Mouse (Mus musculus) limb, embryonic 11.5 days (tissue): ENCODE results near the gene 1190005I06Rik. TPM values are rescaled to one million over a fixed set of nuclear protein-coding genes. Genes with fewer than 3 reads are reported as not detected.
"Not testable (repeated sequence)": the region's sequence is repeated elsewhere in the genome, so short reads cannot be mapped to it uniquely, and the experiment has no call there.

Experiments
- ATAC-seq: fragments of 200-750 bp; cut with Nextera tagmentation; 2 replicates; pipeline ENCODE4 v1.8.0; 2017; ENCODE audit warnings: low read depth; ENCODE audit not compliant: insufficient number of reproducible peaks, low FRiP score, low TSS enrichment
- DNase-seq: peaks from one replicate; pipeline ENCODE4 v3.0.0-alpha.2; 2015; ENCODE audit warnings: low spot score
- H3K27ac ChIP-seq: fragments of 300-500 bp; sonication (generic); replicated peaks from 2 replicates; pipeline ENCODE4 v1.5.1; 2014; ENCODE audit warnings: low read depth, mild to moderate bottlenecking, low read length
- H3K27me3 ChIP-seq: fragments of 300-500 bp; sonication (generic); 2 replicates; pipeline ENCODE4 v1.6.1; 2014; ENCODE audit warnings: mild to moderate bottlenecking, low read length, mixed read lengths; ENCODE audit not compliant: control insufficient read depth, insufficient read depth
- H3K36me3 ChIP-seq: fragments of 300-500 bp; sonication (generic); 2 replicates; pipeline ENCODE4 v1.6.1; 2014; ENCODE audit warnings: mild to moderate bottlenecking, low read length, moderate library complexity, mixed read lengths; ENCODE audit not compliant: control insufficient read depth, insufficient read depth
- H3K4me1 ChIP-seq: fragments of 300-500 bp; sonication (generic); 2 replicates; pipeline ENCODE4 v1.6.1; 2014; ENCODE audit warnings: low read length, mixed read lengths; ENCODE audit not compliant: control insufficient read depth, insufficient read depth
- H3K4me2 ChIP-seq: fragments of 300-500 bp; sonication (generic); 2 replicates; pipeline ENCODE4 v1.6.1; 2014; ENCODE audit warnings: low read depth, mild to moderate bottlenecking, moderate library complexity; ENCODE audit not compliant: severe bottlenecking
- H3K4me3 ChIP-seq: fragments of 300-500 bp; sonication (generic); 2 replicates; pipeline ENCODE4 v1.5.1; 2014; ENCODE audit warnings: low read depth, low read length
- H3K9ac ChIP-seq: fragments of 300-500 bp; sonication (generic); 2 replicates; pipeline ENCODE4 v1.6.1; 2014; ENCODE audit warnings: mild to moderate bottlenecking, low read length
- H3K9me3 ChIP-seq: fragments of 300-500 bp; sonication (generic); 2 replicates; pipeline ENCODE4 v1.6.1; 2016; ENCODE audit warnings: low read length; ENCODE audit not compliant: control insufficient read depth
- WGBS: fragments of 180-500 bp; shearing (Covaris S2); extraction: QIAGEN DNeasy Blood & Tissue Kit; methylation state at CpG from one replicate; pipeline ENCODE4 v1.1.7; 2014; 5-methylcytosine and 5-hydroxymethylcytosine counted together
- polyA plus RNA-seq: library from polyadenylated mRNA; unstranded; fragments of >200 nt; fragmentation: Nextera tagmentation; extraction: Ambion mirVana; gene quantifications from 2 replicates; pipeline ENCODE4 v1.2.1, GENCODE M21; 2014

1190005I06Rik gene
- polyA plus RNA-seq, 1 experiment from 2014 or later, result 6.2 TPM

GRCm38 (mm10) chr8:120685591-120685990, 38.2 kb upstream of the 1190005I06Rik start:
- H3K4me2 ChIP-seq, result no peak overlapping the region
- H3K9me3 ChIP-seq, result no peaks in the 10 kb centered on the region
- H3K4me3 ChIP-seq, result no peak overlapping the region
- H3K27ac ChIP-seq, result no peak overlapping the region
- H3K27me3 ChIP-seq, result no peaks in the 10 kb centered on the region
- ATAC-seq (no peak), DNase-seq (no peak)
- no peak overlapping the region for H3K9ac ChIP-seq
- H3K36me3 ChIP-seq, result no peaks in the 10 kb centered on the region
- WGBS, result 84% methylated on average over 8 of the region's 8 CpGs
- H3K4me1 ChIP-seq, result no peaks in the 10 kb centered on the region

DNA sequence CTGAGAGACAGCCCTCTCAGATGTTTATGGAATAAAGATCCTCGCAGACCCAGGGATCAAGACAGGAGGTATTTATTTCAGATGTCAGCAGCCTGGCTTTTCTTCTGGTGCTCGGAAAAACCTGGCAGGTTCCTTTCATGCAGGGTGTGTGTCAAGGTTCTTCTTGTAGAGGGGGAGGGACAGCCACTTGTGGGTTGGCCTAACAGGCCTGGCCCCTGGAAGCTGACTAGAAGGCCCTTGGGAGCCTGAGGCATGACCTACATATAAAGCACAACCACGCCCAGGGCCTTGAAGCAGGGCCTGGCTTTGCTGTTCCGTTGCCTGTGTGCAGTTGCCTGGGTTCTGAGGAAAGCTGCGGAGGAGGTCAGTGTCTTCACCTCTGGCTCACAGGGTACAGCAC, 37.7 kb upstream of the 1190005I06Rik start:
- H3K36me3 ChIP-seq, result no peaks in the 10 kb centered on the region
- no peak overlapping the region for H3K27ac ChIP-seq
- no peak overlapping the region for H3K4me3 ChIP-seq
- H3K27me3 ChIP-seq, result no peaks in the 10 kb centered on the region
- WGBS, result 65% methylated on average over 5 of the region's 5 CpGs
- DNase-seq, result no peak
- no peak for ATAC-seq
- H3K9me3 ChIP-seq, result no peaks in the 10 kb centered on the region
- H3K9ac ChIP-seq, result no peak overlapping the region
- no peak overlapping the region for H3K4me2 ChIP-seq
- H3K4me1 ChIP-seq, result no peaks in the 10 kb centered on the region

DNA sequence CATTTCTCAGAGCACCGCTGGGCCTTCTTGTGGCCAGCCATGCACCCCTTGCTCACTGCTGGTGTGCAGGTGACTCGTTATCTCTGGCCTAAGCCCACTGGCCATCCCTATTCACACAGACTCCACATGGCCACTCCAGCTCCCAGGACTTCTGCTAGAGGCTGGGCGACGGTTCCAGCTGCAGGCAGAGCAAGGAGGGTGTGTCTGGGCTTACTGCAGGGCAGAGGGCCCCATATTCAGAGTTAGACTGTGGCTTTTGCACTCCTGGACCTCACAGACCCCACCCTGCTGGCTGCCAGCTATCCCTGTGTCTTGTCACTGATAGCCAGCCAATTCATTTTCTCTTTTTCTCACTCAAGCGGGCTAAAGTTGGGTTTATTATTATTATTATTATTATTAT, 36.6 kb upstream of the 1190005I06Rik start:
- H3K36me3 ChIP-seq, result no peaks in the 10 kb centered on the region
- H3K27ac ChIP-seq, result no peak overlapping the region
- DNase-seq (no peak), ATAC-seq (no peak)
- no peak overlapping the region for H3K4me2 ChIP-seq
- H3K9me3 ChIP-seq, result no peaks in the 10 kb centered on the region
- H3K4me1 ChIP-seq, result no peaks in the 10 kb centered on the region
- no peaks in the 10 kb centered on the region for H3K27me3 ChIP-seq
- WGBS, result 57% methylated on average over 5 of the region's 5 CpGs
- H3K4me3 ChIP-seq, result no peak overlapping the region
- no peak overlapping the region for H3K9ac ChIP-seq

GRCm38 (mm10) chr8:120683602-120684001, 36.2 kb upstream of the 1190005I06Rik start:
- H3K27me3 ChIP-seq, result no peaks in the 10 kb centered on the region
- H3K4me1 ChIP-seq, result no peaks in the 10 kb centered on the region
- no peak overlapping the region for H3K27ac ChIP-seq
- WGBS, result 17% methylated on average over 10 of the region's 10 CpGs
- H3K9me3 ChIP-seq, result no peaks in the 10 kb centered on the region
- ATAC-seq, result no peak
- peak; percentile 85 for DNase-seq
- H3K36me3 ChIP-seq, result no peaks in the 10 kb centered on the region
- H3K9ac ChIP-seq, result no peak overlapping the region
- no peak overlapping the region for H3K4me2 ChIP-seq
- no peak overlapping the region for H3K4me3 ChIP-seq

- Histone ChIP-seq H3K4me2 (no peak overlapping the region), H3K9ac (no peak overlapping the region), H3K27me3 (no peaks in the 10 kb centered on the region), H3K9me3 (no peaks in the 10 kb centered on the region), H3K27ac (no peak overlapping the region), H3K4me1 (no peaks in the 10 kb centered on the region), H3K36me3 (no peaks in the 10 kb centered on the region), H3K4me3 (no peak overlapping the region)
- DNase-seq (no peak), ATAC-seq (no peak)
- 77% methylated on average over 10 of the region's 10 CpGs for WGBS
These were observed 33.7 kb upstream of the 1190005I06Rik start for GRCm38 (mm10) chr8:120681113-120681512.

DNA sequence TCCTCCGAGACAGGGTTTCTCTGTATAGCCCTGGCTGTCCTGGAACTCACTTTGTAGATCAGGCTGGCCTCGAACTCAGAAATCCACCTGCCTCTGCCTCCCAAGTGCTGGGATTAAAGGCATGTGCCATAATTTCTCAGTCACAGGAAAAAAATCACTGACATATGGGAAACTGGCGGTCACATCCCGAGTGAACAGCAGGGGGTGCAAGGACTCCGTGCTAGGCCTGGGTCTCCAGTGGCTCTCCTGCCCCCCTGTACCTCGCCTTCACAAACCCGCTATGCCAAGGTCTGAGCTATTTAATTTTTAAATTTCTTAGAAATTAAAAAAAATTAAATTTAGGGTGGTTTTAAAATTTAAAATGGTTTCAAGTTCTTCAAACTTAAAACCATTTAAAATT, 33.0 kb upstream of the 1190005I06Rik start:
- ATAC-seq, H3K4me1 ChIP-seq, H3K27ac ChIP-seq, H3K27me3 ChIP-seq, H3K36me3 ChIP-seq, H3K9me3 ChIP-seq, H3K4me2 ChIP-seq, H3K9ac ChIP-seq, H3K4me3 ChIP-seq: not testable (repeated sequence)
- peak; percentile 57 for DNase-seq
- 68% methylated on average over 7 of the region's 7 CpGs for WGBS

DNA sequence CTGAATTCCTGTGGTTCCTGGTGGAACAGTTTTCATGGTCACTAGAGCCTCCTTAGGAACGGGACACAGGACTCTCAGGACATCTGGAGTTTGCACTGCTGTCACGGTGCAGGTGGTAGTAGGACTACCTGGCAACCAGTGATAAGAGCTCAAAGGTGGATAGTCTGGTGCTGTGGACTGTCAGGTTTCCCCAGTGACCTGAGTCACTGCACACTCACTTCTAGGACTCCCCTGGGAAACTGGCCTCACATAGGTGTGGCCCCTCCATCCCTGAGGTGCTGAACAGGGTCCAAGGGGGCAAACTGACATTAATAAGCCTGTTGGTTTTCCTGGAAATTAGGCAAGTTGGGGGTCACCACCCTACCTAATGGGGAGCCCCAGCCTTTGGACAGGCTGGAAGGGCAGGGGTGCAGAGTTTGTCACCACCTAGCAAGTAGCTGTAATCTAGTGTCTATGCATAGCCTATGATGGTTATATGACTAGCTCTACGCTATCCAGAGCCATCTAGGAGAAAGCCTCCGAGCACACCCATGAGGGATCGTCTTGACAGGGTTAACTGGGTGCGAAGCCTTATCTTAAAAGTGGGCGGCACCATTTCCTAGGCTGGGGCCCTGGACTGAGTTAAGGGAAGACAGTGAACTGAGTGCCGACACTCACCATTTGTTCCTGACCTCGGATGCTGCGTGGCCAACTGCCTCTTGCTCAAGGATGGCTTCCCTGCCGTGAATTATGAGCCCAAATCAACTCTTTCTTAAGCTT, 32.4 kb upstream of the 1190005I06Rik start:
- ATAC-seq, result no peak
- no peaks in the 10 kb centered on the region for H3K27me3 ChIP-seq
- H3K4me2 ChIP-seq, result no peak overlapping the region
- 53% methylated on average over 11 of the region's 11 CpGs for WGBS
- no peaks in the 10 kb centered on the region for H3K4me1 ChIP-seq
- H3K27ac ChIP-seq, result no peak overlapping the region
- H3K36me3 ChIP-seq, result no peaks in the 10 kb centered on the region
- DNase-seq, result no peak
- H3K9ac ChIP-seq, result no peak overlapping the region
- no peak overlapping the region for H3K4me3 ChIP-seq
- H3K9me3 ChIP-seq, result no peaks in the 10 kb centered on the region

DNA sequence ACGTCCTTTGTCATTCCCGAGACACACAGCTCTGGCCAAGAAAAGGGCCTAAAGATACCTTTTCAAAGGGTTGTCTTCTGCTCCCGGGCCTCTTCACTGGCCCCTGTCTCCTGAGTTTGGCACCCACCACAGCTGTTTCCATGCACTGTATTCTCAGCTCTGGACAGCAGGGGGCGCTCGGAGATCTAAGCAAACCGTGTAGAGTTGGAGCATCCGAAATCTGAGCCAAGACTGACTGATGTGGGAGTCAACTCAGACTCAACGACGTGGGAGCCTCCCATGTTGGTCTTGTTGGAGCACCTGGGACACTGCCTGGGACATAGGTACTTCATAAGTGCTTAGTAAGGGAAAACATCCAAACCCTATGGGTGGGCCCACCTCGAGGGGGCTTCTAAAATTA, 31.0 kb upstream of the 1190005I06Rik start:
- Histone ChIP-seq H3K27ac (no peak overlapping the region), H3K4me1 (no peaks in the 10 kb centered on the region), H3K9ac (no peak overlapping the region), H3K36me3 (peaks cover 6% of the 10 kb centered on the region; the same call in 1 of the 2 replicates), H3K4me2 (no peak overlapping the region), H3K4me3 (no peak overlapping the region), H3K27me3 (no peaks in the 10 kb centered on the region), H3K9me3 (no peaks in the 10 kb centered on the region)
- WGBS, result 14% methylated on average over 10 of the region's 10 CpGs
- DNase-seq, result peak; percentile 93
- ATAC-seq, result peak; percentile 54; the same call in 1 of the 2 replicates

- Histone ChIP-seq H3K4me2 (no peak overlapping the region), H3K9ac (no peak overlapping the region), H3K4me1 (no peaks in the 10 kb centered on the region), H3K27ac (no peak overlapping the region), H3K9me3 (no peaks in the 10 kb centered on the region), H3K36me3 (peaks cover 17% of the 10 kb centered on the region), H3K27me3 (no peaks in the 10 kb centered on the region), H3K4me3 (no peak overlapping the region)
- no peak for ATAC-seq
- WGBS, result 71% methylated on average over 8 of the region's 8 CpGs
- no peak for DNase-seq
These were observed 28.3 kb upstream of the 1190005I06Rik start for GRCm38 (mm10) chr8:120675718-120676117.
